Mouse (Mus musculus) liver, postnatal 0 days (tissue): ENCODE data around the gene Rest.

Experiments used
- CTCF ChIP-seq: sonication (generic); IDR thresholded peaks from 2 replicates; pipeline ENCODE4 v1.5.1; 2016; ENCODE audit warnings: antibody characterized with exemption, low read depth
- EP300 ChIP-seq: IDR thresholded peaks from 2 replicates; pipeline ENCODE4 v1.6.1; 2016; ENCODE audit warnings: antibody characterized with exemption, low read depth, mild to moderate bottlenecking

GRCm38 (mm10) chr5:77250083-77250482 lies 15.2 kb upstream of the Rest start:
- TF ChIP-seq CTCF (no peak), EP300 (no peak)
